Mouse (Mus musculus) megakaryocyte, embryonic 14.5 days (primary cell): ENCODE measurements around the gene Aqp2.

ENCODE experiments used
- FLI1 ChIP-seq: IDR thresholded peaks from 2 replicates; pipeline ENCODE4 v1.6.1; 2012; ENCODE audit warnings: low read length, inconsistent platforms, mixed read lengths
- GATA1 ChIP-seq: IDR thresholded peaks from 3 replicates; pipeline ENCODE4 v1.6.1; 2012; ENCODE audit warnings: mixed read lengths, low read length, inconsistent platforms, borderline replicate concordance

DNA sequence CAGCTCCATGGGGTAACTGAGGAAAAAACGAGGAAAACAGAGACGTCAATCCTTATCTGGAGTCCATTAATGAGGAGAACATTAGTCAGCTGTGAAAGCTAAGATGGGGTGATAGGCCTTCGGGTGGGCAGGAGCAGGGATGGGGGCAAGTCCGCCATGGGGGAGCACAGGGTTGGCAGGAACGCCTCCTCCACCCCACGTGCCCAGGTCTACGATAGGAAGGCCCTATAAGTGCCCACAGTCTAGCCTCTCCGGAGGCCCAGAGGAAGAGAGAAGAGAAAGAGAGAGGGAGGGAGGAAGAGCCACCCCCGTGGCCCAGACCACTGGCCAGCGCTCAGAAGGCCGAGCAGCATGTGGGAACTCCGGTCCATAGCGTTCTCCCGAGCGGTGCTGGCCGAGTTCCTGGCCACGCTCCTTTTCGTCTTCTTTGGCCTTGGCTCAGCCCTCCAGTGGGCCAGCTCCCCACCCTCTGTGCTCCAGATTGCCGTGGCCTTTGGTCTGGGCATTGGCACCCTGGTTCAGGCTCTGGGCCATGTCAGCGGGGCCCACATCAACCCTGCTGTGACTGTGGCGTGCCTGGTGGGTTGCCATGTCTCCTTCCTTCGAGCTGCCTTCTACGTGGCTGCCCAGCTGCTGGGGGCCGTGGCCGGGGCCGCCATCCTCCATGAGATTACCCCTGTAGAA, at the start of gene Aqp2:
- no peak for TF ChIP-seq GATA1
- no peak for TF ChIP-seq FLI1
